Mouse (Mus musculus) frontal cortex, postnatal 14 days (tissue): ENCODE data around the gene Fam102a.
A peak's percentile ranks its signal among the peaks of the same experiment; 100 is the strongest.
"Not testable (repeated sequence)": the region's sequence is repeated elsewhere in the genome, so short reads cannot be mapped to it uniquely, and the experiment has no call there.

Source experiments
- DNase-seq, 2 experiments: peaks; one replicate each; pipeline ENCODE4 v3.0.0; 2022; ENCODE audit warnings: low spot score in 2 of 2

The Fam102a gene

DNA sequence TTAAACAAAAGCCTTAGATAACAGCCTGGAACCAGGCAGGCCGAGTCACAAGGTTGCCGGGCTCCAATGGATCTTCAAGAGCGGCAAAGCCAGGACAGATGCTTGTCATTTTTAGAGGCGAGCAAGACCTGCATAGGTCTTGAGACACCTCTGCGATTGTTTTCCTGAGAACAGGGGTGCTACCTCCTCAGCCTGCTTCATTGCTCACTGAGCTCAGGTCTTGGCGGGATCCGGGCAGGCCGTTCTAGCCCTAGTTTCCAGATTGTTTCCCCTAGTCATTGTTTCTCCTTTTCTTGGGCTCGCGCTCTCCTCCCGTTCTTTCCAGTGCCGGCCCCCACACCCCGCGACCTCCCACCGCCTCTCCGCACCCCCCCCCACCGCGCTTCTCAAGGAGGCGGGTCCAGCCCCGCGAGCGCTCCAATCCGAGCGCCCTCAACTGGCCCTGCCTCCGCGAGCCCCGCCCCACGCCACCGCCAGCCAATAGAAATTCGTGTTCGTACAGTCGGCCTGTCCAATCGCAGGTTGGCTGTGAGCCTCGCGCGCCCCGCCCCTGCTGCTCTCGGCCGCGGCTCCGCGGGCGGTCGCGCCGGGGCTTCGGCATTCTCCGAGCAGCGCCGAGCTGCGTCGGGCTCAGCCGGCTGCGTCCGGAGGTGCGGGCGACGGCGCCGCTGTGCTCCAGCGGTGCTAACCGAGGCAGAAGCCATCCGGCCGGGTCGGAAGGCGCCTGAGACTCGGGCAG is at the start of gene Fam102a:
Fam102a (plus strand) TSS at position 600 of the 739 bp plus-strand sequence.
- DNase-seq = peak; percentile 97 to 99

DNA sequence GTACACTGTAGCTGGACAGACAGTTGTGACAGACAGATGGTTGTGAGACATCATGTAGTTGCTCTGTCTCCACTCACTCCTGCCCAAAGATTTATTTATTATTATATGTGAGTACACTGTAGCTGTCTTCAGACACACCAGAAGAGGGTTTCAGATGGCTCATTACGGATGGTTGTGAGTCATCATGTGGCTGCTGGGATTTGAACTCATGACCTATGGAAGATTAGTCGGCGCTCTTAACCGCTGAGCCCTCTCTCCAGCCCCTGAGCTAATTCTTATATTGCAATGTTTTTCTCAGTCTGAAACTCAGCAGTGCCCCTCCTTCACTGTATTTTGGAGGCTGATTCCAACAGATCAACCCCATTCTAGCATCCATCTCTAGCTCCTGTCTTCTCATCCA is 49.4 kb upstream of the Fam102a start:
- DNase-seq = no peak

DNA sequence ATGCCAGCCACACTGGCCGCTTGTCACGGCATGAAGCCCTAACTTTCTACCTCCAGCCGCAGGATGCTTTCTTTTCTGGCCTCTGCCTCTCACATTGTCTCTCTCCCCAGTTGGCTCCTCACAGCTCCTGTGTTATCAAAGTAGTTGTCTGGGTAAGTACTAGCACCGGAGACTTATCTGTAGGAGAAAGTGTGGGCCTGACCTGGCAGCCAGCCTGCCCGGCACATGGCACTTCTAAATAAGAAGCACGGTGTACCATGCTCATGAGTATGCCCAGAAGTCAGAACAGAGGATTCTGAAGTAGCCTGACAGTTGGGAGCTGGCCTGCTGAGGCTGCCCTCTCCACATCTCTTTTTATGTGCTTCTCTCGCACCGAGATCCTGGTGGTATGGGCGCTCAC is 49.0 kb upstream of the Fam102a start:
- no peak for DNase-seq

DNA sequence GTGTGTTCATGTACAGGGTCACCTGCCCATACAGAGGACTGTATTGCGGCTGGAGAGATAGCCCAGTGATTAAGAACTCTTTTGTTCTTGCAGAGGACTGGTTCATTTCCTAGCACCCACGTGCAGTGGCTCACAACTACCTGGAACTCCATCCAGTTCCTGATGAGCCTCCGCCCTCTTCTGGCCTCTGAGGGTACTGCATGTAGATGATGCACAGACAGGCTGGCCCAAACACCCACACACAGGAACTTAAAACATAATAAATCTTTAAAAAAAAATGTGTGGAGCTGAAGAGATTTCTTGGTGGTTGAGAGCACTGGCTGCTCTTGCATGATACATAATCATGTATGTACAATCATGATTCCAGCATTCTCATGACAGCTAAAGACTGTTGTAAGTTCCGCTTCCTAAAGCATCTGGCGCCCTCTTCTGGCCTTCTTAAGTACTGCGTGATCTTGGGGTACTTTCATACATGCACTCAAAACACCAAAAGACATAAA is 48.0 kb upstream of the Fam102a start:
- DNase-seq = peak; percentile 81 to 91

DNA sequence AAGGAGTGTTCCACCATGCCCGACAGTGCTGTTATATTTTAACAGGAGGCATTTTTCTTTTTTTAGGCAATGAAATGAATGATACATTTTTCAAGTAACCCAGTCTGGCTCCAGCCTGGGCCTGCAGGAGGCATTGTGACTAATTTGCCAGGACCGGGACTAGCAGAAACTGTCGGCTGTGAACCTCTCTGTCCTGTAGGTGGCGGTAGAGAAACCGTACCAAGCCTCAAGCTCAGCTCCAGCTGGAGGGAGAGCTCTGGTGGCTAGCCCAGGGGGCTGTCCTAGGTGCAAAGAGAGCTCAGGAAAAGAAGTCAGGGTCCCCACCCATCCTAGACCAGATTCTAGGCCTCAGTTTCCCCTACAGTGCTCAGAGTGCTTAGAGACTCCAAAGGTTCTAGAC is 46.5 kb upstream of the Fam102a start:
- DNase-seq = peak; percentile 67 to 73

DNA sequence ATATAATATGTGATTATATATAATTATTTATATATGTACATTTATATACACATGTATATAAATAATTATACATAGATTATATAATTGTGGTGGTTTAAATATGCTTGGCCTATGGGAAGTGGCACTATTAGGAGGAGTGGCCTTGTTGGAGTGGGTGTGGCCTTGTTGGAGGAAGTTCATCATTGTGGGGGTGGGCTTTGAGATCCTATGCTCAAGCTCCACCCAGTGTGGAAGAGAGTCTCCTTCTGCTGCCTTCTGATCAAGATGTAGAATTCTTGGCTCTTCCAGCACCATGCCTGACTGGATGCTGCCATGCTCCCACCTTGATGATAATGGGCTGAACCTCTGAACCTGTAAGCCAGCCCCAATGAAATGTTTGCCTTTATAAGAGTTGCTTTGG is 44.4 kb upstream of the Fam102a start:
- not testable (repeated sequence) for DNase-seq

DNA sequence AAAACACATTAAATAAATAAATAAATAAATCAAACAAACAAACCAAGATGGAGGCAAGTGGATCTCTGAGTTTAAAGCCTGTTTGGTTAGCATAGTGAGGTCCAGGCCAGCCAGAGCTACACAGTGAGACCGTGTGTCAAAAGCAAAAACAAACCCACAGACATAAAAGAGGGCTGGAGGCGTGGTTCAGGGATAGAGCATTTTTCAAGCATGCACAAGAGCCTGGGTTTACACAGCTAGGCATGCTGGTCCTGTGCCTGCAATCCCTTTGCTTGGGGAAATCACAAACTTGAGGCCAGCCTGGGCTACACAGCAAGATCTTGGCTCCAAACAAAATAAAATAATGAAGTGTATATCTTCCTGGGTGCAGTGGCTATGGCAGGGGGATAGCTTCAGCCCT is 42.5 kb upstream of the Fam102a start:
- DNase-seq = no peak

DNA sequence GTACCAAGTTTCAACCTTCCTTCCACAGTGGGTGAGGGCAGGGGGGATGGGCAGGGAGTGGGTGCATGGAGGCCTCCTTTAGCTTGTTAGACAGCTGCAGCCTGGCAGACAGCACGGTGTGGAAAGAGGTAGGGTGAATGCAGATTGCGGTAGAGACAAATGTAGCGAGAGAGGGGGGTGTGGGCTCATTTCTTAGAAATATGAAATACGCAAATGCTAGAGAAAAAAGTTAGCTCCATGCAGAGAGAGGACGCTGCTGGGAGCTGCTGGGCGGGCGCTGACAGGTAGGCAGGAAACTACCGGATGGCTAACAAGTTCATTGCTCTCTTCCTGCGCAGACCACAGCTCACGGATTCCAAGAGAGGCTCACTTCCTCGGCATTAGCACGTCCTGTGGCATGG is 41.8 kb upstream of the Fam102a start:
- no peak for DNase-seq

DNA sequence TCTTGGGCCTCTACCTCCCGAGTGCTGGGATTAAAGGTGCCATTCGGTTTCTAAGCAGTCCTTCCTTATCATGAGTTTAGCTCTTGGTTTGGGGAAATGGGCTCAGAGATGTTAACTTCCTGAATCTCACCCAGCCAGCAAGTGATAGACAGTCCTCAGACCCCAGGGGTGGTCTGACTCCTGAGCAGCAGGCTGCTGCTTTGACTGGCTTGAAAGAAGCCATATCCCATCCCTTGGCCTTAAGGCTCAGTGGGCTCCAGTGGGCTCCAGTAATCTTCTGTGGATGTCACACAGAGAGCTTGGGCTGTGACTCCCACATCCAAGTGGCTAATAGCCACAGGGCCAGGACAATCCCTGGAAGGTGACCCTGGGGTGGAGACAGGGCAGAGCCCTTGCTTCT is 40.6 kb upstream of the Fam102a start:
- no peak for DNase-seq

DNA sequence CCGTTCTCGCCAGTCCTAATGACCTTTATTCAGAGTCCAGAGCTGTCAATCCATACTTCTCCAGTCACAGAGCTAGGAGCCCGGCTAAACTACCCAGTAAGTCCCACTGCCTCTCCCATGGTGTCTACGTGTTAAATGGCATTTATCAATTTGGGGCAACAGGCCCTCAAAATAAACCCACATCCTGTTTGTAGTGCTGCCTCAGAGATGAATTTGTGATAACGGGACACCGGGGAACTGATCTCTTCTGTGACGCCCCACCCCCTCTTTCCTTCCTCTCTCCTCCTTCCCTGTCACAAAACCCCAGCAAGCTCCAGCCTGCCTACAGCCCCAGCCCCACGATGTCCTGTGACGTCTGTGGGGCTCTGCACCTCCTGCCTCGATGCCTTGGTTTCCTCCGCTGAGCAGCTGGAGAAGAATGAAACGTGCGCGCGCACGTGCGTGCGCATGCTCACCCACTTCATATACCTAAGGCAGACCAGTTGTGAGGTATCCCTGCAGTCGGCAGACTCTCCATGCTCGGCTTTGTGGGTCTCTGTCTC is 39.9 kb upstream of the Fam102a start:
- DNase-seq = no peak

DNA sequence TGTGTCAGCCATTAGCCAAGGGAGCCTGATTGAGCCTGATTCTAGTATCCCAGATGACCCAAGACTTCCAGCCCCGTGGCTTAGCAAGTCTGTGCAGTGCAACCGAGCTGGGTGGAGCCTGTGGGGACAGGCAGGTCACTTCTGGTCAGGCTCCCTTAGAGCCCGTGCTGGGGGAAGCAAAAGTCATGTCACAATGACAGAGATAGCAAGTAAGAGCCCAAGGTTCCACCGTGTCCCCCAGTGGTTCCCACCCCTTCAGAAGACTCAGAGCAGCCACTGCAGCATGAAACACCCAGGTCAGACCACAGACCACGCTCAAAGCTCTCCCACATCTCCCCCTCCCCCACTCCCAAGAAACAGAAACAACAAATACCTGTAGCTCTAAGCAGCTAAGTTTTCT is 38.9 kb upstream of the Fam102a start:
- DNase-seq = no peak

DNA sequence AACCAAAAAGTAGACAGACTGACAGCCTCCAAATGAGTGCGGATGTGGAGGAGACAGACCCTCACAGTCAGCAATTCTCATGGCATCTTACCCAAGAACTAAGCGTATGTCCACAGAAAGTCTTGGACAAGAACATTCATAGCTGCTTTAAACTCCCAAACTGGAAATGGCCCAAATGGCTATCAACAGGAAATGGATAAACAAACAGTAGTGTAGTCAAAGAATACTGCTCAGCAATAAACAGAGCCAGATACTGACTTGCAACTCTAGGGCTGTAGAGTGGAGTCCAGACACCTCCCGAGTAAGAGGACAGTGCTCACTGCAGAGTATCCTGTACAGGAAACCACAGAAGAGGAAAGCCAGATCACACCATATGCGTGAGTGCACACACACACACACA is 35.8 kb upstream of the Fam102a start:
- no peak for DNase-seq

DNA sequence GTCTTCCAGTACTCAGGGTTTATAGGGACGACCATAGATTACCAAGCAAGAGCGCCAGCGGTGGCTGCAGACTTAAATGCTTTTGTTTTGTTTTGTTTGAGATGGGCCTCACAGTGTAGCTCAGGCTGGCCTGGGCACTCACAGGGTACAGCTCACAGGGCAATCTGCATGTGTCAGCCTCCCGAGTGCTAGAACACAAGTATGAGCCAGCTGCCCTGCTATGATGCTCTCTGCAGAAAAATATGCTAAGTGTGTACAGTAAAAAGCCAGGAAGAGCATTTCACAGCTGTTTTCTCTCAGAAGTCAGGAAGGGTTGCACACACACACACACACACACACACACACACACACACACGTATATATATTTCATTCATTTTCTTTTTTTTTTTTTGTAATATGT is 34.7 kb upstream of the Fam102a start:
- no peak for DNase-seq

DNA sequence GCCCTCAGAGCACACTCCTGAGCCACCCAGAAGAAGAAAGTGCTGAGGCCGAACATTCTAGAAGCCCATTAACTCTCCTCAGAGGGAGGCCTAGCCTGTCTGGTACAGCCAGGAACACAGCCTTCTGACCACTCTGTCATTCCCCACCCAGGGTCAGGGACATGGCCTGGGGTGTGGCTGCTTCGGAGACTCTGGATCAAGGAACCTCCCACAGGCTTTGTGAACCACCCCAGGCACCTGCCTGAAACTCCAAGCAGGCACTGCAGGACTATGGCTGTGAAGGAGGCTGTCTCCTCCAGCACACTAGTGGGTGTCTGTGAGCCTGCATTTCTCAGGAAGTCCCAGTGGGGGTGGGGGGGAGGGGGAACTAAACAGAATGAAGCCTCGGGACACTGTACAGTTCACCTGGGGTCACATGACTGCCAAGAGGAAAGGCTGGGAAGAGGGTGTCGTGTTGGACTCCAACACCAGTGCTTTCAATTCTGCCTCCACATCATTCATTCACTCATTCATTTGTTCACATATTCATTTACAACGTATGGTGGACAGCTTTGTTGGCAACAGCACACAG is 33.3 kb upstream of the Fam102a start:
- no peak for DNase-seq

DNA sequence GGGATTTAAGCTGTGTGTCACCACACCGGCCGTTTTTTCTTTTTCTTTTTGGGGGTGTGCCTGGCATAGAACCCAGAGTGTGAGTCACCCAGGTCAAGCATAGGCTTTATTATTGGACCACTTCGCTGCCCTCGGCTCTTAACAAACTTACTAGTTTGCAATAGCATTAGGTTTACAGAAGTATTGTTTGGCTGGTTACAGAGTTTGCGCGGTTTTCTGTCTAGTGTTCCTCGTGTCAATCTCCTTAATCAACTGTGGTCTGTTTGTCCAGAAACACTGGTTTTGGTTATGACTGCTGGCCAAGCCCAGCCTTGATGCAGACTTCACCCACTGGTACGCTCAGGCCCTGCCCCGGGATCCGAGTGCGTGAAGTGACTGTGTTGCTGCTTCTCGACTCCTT is 32.3 kb upstream of the Fam102a start:
- no peak for DNase-seq

DNA sequence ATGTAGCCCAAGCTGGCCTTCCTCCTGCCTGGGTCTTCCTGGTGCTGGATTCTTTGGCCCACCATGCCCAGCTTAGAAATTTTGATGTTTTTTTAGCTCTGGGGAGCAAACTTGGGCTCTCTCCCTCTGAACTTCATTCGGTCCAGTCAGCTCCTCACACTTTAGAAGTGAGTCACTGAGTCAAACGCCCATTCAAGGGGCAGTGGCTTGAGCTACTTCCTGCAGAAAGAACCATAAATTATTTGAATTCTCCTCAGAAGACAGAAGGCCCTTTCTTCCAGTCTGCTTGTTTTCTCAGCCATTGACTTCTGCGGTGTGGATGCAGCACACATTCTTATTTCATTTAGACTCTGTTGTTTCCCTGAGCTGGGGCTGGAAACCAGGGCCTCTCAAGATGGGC is 31.5 kb upstream of the Fam102a start:
- no peak for DNase-seq

DNA sequence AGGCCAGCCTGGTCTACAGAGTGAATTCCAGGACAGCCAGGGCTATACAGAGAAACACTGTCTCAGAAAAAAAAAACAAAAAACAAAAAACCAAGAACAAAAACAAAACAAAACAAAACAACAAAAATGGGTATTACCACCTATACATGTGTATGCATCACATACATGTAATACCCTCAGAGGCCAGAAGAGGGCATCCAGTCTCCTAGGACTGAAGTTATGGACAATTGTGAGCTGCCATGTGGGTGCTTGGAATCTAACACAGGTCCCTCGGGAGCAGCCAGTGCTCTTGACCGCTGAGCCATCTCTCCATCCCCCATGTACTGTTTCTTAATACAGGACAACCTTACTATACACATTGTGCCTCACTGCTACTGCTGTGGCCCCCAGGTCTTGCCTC is 29.6 kb upstream of the Fam102a start:
- DNase-seq = no peak

DNA sequence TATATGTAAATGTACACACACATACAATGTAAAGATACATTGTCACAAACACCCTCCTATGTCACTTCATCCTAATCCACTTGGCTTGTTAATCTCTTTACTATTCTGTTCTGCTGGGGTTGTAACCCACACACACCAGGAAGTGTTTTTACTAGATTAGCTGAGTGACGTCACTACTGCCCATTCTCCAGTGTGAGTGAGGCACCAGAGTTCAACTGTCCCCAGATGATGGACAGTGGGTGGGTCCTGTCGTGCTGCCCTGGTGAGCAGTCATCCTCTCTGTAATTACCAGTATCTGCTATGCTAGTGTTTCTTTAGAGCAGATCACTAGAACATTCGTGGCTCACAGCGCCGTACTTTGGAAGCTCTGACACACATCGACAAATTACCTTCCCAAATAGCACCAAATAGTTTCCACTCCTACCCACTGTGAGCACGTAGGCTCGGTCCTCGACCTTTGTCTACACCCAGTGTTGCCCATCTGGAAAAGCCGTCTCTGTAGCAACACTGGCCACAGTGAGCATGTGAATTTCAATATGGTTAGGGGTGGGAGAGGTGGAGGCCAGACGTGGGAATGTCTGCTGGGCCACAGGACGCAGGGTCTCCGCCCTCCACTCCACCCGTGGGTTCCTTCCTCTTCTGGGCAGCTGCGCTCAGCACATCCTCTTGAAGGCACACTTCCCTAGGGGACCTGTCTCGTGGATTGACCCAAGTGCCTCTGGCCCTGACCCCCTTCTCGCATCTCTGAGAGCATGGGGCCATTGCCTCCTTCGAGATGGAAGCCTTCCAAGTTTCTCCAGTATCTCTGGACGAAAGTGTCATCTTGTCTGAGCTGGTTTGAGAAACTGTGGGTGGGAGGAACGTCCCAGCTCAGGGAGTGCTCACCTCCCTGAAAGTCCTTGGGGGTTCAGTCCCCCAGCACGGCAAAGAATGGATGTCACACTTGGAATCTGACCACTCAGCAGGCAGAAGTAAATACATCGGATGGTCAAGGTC is 28.2 kb upstream of the Fam102a start:
- DNase-seq = no peak

DNA sequence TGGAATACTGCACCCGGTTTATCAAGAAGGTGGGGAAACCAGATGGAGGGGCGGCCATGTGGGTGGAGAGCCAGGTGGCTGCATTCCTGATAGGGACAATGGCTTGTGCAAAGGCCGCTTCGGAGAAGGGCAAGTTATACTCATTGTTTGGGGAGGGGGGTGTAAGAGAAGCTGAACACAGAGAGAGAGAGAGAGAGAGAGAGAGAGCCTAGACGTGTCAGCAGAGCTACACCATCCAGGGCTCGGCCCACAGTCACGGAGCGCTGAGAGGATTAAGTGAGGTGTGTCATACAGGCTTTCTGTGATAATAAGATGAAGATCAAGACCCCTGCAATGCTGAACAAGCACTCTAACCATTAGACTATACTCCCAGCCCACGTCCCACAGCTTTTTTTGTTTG is 27.2 kb upstream of the Fam102a start:
- DNase-seq = no peak

DNA sequence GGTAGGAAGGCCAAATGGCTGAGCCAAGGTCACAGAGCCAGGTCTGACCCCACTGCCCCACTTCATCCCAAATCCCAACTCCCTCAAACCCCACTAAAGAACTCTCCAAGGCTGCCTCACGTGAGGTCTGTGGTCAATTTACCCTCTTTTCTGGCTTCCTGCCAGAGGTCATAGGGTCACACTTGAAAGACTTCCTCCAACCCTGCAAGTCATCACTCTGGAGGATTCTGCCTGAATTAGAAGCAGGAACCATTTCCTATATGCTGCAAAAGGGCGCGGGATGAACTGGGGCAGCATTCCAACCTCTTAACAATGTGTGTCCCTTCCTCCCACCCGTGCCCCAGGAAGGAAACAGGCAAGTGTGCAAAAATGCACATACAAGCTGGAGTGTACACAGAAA is 25.8 kb upstream of the Fam102a start:
- no peak for DNase-seq

DNA sequence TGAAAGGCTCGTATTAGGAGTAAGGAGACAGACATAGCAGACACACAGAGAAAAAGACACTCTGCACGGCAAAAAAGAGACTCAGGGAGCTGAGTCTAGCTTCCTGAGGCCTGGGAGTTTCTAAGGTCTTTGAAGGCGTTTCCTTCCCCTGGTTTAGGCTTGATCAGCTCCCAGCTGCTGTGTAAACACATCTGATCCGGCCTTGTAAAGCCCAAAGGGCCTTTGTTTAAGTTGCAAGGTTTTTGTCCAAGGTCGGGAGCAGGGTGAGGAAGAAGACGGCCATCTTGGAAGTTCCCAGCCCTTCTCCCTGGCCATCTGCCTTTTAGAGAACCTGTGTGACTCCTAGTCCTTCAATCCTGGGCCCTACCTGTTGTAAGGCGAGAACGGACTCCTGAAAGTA is 25.2 kb upstream of the Fam102a start:
- no peak for DNase-seq

DNA sequence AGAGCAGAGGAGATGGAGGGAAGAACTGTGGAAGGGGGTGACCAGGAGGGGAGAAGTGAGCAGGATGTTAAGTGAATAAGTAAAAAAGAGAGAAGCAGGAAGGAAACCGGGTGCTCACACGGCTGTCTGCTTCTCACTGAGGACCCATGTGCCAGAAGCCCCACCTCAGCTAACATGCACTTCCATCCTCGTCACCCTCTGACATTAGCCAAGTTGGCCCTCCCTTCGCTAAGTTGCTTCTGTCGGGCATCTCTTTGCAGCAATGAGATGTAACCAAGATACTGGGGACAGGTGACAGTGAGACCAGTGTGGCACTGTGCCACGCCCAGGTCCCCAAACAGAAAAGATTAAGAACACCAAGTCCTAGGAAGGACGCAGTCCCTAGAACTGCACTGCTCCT is 22.5 kb upstream of the Fam102a start:
- DNase-seq = no peak
